Mouse (Mus musculus): Measurements from ENCODE around the gene H2-Q1. TPM values are rescaled to one million over a fixed set of nuclear protein-coding genes. Genes with fewer than 3 reads are reported as not detected.
"Not testable (repeated sequence)": the region's sequence is repeated elsewhere in the genome, so short reads cannot be mapped to it uniquely, and the experiment has no call there.

Gene H2-Q1
- polyA plus RNA-seq, 1 experiment = 0.19 TPM

DNA sequence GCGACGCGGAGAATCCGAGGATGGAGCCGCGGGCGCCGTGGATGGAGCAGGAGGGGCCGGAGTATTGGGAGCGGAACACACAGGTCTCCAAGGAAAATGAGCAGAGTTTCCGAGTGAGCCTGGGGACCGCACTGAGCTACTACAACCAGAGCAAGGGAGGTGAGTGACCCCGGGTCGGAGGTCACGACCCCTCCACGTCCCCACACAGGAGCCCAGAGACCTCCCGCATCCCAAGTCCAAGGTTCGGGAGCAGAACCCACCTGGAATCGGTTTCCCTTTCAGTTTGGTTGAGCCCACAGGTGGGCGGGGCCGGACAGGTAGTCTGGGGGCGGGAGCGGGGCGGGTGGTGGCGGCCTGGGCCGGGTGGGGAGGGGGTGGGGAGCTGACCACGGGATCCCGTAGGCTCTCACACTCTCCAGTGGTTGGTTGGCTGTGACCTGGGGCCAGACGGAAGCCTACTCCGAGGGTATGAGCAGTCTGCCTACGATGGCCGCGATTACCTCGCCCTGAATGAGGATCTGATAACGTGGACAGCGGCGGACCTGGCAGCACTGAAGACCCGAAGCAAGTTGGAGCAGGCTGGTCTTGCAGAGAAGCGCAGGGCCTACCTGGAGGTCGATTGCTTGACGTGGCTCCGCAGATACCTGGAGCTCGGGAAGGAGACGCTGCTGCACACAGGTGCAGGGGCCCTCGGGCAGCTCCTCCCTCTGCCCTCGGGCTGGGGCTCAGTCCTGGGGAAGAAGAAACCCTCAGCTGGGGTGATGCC, 22.7 kb downstream of the H2-Q1 start:
- DNase-seq (ENCODE audit: low spot score) = no peak

DNA sequence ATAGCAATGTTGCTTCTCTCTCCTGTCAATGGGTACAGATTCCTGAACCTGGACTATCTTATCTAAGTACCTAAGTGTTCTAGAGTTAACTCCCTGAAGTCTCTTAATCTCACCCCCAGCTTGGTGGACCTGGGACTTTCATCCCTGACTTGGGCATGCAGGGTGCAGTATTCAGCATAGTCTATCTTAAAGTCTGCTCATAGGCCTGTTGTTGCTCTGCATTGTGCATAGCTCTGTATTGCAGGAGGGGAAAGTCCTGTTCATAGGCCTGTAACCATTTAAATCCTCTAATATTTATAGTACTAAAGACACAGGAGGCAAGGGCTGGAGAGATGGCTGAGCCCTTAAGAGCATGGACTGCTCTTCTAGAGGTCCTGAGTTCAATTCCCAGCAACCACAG, 27.5 kb downstream of the H2-Q1 start:
- DNase-seq (ENCODE audit: low spot score) = not testable (repeated sequence)

DNA sequence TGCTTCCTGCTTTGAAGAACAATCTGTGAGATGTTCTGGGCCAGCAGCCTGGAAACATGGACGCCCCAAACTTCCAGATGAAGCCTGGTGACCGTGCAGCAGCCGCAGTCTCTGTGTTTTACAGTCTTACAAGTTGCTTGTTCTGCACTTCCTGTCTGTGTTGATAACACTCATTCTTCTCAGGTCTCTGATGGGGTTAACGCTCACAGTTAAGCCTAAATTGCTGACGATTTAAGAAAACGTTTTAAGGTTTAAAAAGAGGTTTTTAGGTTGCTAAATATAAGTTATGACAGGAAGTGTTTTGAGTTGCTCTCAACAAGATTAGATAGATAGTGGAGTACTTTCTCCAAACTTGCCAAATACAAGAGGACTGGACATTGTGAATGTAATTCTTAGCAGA, 33.1 kb downstream of the H2-Q1 start:
- not testable (repeated sequence) for DNase-seq (ENCODE audit: low spot score)

DNA sequence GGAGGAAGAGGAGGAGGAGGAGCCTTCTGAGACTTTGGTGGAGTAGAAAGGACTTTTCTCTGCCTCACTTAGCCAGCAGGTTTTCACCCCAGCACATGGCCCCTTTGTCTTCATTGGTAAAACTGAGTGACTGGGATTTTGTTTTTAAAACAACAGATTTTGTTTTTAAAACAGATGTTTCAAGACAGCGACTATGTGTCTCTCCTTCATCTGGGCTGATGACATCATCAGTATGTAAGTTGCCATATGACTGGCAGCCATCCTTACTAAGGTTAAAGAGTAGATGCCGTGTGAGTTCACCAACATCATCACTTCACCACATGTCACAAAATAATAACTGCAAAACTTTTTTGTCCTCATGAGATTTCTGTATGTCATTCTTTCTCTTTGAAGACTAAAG, 33.9 kb downstream of the H2-Q1 start:
- no peak for DNase-seq (ENCODE audit: low spot score)

DNA sequence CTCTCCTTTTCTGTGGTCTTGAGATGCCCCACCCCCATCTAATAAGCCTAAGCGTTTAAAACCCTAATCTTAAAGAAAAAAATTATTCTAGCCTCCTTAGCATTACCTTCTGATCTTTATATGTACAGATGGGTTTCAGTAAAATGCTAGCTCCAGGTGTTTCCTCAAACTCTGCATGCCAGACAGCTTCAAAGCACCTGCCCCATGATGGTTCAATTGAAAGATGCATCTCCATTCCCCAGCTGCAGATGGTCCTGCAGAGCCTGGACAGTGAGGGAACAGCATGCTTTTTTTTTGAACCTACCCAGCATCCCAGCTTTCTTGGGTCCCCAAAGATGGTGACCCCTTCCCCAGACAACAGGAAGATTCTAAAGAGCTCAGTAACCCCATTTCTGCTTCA, 36.9 kb downstream of the H2-Q1 start:
- DNase-seq (ENCODE audit: low spot score) = no peak

DNA sequence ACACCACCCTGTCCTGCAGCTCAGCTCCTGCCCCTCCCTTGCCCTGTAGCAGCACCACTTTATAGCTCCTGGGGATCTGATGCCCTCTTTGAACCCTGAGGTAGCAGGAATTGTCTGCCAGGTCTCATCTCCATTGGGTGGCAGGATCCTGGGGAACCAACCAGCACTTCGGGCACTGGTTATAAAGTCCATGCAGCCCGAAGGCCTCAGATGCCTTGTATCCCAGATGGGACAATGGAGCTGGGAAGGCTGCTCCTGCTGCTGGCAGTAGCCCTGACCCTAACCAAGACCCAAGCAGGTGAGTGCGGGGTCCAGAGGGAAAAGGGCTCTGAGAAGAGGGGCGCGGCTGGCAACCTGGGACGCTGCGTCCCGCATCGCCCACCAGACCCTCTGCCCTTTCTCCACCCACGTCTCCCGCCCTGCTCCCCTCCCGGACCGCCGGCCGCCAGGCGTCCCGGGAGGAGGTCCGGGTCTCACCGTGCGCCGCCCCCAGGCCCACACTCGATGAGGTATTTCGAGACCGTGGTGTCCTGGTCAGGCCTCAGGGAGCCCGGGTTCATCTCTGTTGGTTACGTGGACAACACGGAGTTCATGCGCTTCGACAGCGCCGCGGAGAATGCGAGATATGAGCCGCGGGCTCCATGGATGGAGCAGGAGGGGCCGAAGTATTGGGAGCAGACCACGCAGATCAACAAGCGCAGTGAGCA, 38.7 kb downstream of the H2-Q1 start:
- no peak for DNase-seq (ENCODE audit: low spot score)

DNA sequence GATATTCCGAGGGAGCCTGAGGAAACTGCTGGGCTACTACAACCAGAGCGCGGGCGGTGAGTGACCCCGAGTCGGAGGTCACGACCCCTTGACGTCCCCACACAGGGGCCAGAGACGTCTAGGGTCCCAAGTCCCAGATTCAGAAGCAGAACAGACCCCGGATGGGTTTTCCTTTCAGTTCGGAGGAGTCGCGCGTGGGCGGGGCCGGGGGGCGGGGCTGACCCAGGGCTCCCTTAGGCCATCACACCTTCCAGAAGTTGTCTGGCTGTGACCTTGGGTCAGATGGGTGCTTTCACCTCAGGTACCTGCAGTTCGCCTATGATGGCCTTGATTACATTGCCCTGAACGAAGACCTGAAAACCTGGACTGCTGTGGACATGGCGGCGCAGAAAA, 39.3 kb downstream of the H2-Q1 start:
- DNase-seq (ENCODE audit: low spot score) = no peak

Other genes with a start within 250 kb of the H2-Q1 start
- gene Ly6g6e, start 243.5 kb upstream of the H2-Q1 start, polyA plus RNA-seq (2012; rRNA removed) = 9.5 and 12.9 TPM in 2 replicates
- gene Ly6g6d, start 242.3 kb upstream of the H2-Q1 start, polyA plus RNA-seq (2012; rRNA removed) = 5.4 and 5.8 TPM in 2 replicates
- gene Ly6g6f, start 234.8 kb upstream of the H2-Q1 start, polyA plus RNA-seq (2012; rRNA removed) = 0.15 TPM in 1 of 2 replicates, not detected in the other
- 104 and 114 TPM in 2 replicates for gene Abhd16a, start 231.1 kb upstream of the H2-Q1 start, polyA plus RNA-seq (2012; rRNA removed)
- not detected in 2 replicates for gene Ly6g5c, start 212.1 kb upstream of the H2-Q1 start, polyA plus RNA-seq (2012; rRNA removed)
- gene Ly6g5b, start 205.0 kb upstream of the H2-Q1 start, polyA plus RNA-seq (2012; rRNA removed) = 1.0 and 1.2 TPM in 2 replicates
- gene Gpank1, start 198.9 kb upstream of the H2-Q1 start, polyA plus RNA-seq (2012; rRNA removed) = 16.2 and 19.3 TPM in 2 replicates
- gene Csnk2b, start 198.4 kb upstream of the H2-Q1 start, polyA plus RNA-seq (2012; rRNA removed) = 116 and 122 TPM in 2 replicates
- 10.2 and 12.6 TPM in 2 replicates for gene D17H6S53E, start 194.0 kb upstream of the H2-Q1 start, polyA plus RNA-seq (2012; rRNA removed)
- gene Apom, start 188.4 kb upstream of the H2-Q1 start, polyA plus RNA-seq (2012; rRNA removed) = 0.22 and 0.29 TPM in 2 replicates
- gene Bag6, start 185.2 kb upstream of the H2-Q1 start, polyA plus RNA-seq (2012; rRNA removed) = 130 and 136 TPM in 2 replicates
- 170 and 213 TPM in 2 replicates for gene Prrc2a, start 155.5 kb upstream of the H2-Q1 start, polyA plus RNA-seq (2012; rRNA removed)
- 11.2 and 13.3 TPM in 2 replicates for gene Aif1, start 144.3 kb upstream of the H2-Q1 start, polyA plus RNA-seq (2012; rRNA removed)
- 20.4 and 23.0 TPM in 2 replicates for gene Lst1, start 132.0 kb upstream of the H2-Q1 start, polyA plus RNA-seq (2012; rRNA removed)
- 2.6 and 3.5 TPM in 2 replicates for gene Ltb, start 126.0 kb upstream of the H2-Q1 start, polyA plus RNA-seq (2012; rRNA removed)
- gene Tnf, start 118.4 kb upstream of the H2-Q1 start, polyA plus RNA-seq (2012; rRNA removed) = 0.55 and 0.83 TPM in 2 replicates
- 0.29 and 0.43 TPM in 2 replicates for gene Lta, start 115.1 kb upstream of the H2-Q1 start, polyA plus RNA-seq (2012; rRNA removed)
- gene Gm16181, start 99.6 kb upstream of the H2-Q1 start, polyA plus RNA-seq (2012; rRNA removed) = 0.18 TPM in 1 of 2 replicates, not detected in the other
- 11.9 and 14.5 TPM in 2 replicates for gene Atp6v1g2, start 86.7 kb upstream of the H2-Q1 start, polyA plus RNA-seq (2012; rRNA removed)
- 14.0 and 15.4 TPM in 2 replicates for gene Nfkbil1, start 84.6 kb upstream of the H2-Q1 start, polyA plus RNA-seq (2012; rRNA removed)
- 314 and 350 TPM in 2 replicates for gene Ddx39b, start 78.7 kb upstream of the H2-Q1 start, polyA plus RNA-seq (2012; rRNA removed)
- gene H2-D1, start 57.7 kb upstream of the H2-Q1 start, polyA plus RNA-seq (2012; rRNA removed) = 589 and 606 TPM in 2 replicates
- 3.0 and 3.4 TPM in 2 replicates for gene H2-Q2, start 21.8 kb downstream of the H2-Q1 start, polyA plus RNA-seq (2012; rRNA removed)
- gene H2-Q4, start 59.2 kb downstream of the H2-Q1 start, polyA plus RNA-seq (2012; rRNA removed) = 69.6 and 78.7 TPM in 2 replicates
- 31.9 and 38.8 TPM in 2 replicates for gene H2-Q6, start 104.4 kb downstream of the H2-Q1 start, polyA plus RNA-seq (2012; rRNA removed)
- gene H2-Q7, start 118.8 kb downstream of the H2-Q1 start, polyA plus RNA-seq (2012; rRNA removed) = 56.1 and 64.7 TPM in 2 replicates
- gene H2-Q10, start 149.7 kb downstream of the H2-Q1 start, polyA plus RNA-seq (2012; rRNA removed) = 0.80 and 1.4 TPM in 2 replicates
- not detected in 2 replicates for gene Pou5f1, start 185.6 kb downstream of the H2-Q1 start, polyA plus RNA-seq (2012; rRNA removed)
- 9.6 and 11.5 TPM in 2 replicates for gene Tcf19, start 196.4 kb downstream of the H2-Q1 start, polyA plus RNA-seq (2012; rRNA removed)
- 15.3 and 16.2 TPM in 2 replicates for gene Cchcr1, start 196.7 kb downstream of the H2-Q1 start, polyA plus RNA-seq (2012; rRNA removed)
- 0.12 and 0.15 TPM in 2 replicates for gene Psors1c2, start 212.8 kb downstream of the H2-Q1 start, polyA plus RNA-seq (2012; rRNA removed)
- gene Cdsn, start 231.7 kb downstream of the H2-Q1 start, polyA plus RNA-seq (2012; rRNA removed) = 0.56 and 1.1 TPM in 2 replicates
- gene 2300002M23Rik, start 247.0 kb downstream of the H2-Q1 start, polyA plus RNA-seq (2012; rRNA removed) = not detected in 2 replicates

All from urinary bladder, adult 2 months (tissue).